Mouse (Mus musculus) erythroblast, embryonic 14.5 days (primary cell): ENCODE results near the gene Specc1.

Experiments
- GATA1 ChIP-seq: IDR thresholded peaks from 2 replicates; pipeline ENCODE4 v1.6.1; 2012; ENCODE audit warnings: low read length, inconsistent platforms, mixed read lengths
- TAL1 ChIP-seq: IDR thresholded peaks from 3 replicates; pipeline ENCODE4 v1.6.1; 2012; ENCODE audit warnings: low read length, inconsistent platforms, mixed read lengths

DNA sequence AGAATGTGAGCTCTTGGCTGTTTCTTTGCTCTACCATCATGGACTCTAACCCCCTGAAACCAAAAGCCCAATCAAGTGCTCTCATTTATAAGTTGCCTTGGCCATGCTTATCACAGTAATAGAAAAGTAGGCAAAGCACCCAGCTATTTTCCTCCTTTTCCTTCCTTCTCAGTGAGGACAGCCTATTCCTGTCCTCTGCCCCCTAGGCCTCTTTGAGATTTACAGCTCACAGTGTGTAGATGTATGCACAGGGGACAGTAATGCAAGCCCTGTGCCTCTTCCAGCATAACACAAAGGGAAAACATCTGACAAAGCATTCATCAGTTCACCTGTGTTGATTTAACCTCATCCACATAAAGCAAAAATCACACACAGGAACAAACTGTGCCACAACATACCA is 237.7 kb downstream of the Specc1 start:
- TF ChIP-seq GATA1, result no peak
- no peak for TF ChIP-seq TAL1
